Mouse (Mus musculus): ENCODE measurements around the gene Phgdh.

The Phgdh gene

GRCm38 (mm10) chr3:98339706-98340109 is at the start of gene Phgdh:
Gene Phgdh, minus strand, starts transcription at chr3:98339990.
- peak; percentile 85 for DNase-seq

GRCm38 (mm10) chr3:98389305-98389704 is 49.5 kb upstream of the Phgdh start:
- no peak for DNase-seq

- no peak for DNase-seq
Observed at GRCm38 (mm10) chr3:98387756-98388155, 48.0 kb upstream of the Phgdh start.

GRCm38 (mm10) chr3:98387086-98387485 is 47.3 kb upstream of the Phgdh start:
- DNase-seq, result no peak

GRCm38 (mm10) chr3:98383024-98383790 is 43.4 kb upstream of the Phgdh start:
- no peak for DNase-seq

GRCm38 (mm10) chr3:98382246-98382939 is 42.6 kb upstream of the Phgdh start, which contains the start of gene Zfp697:
Gene Zfp697, plus strand, starts transcription at chr3:98382461.
- DNase-seq, result no peak

GRCm38 (mm10) chr3:98381677-98382245 is 42.0 kb upstream of the Phgdh start:
- DNase-seq, result no peak

- no peak for DNase-seq
Observed at GRCm38 (mm10) chr3:98379236-98379635, 39.4 kb upstream of the Phgdh start.

GRCm38 (mm10) chr3:98378267-98378666 is 38.5 kb upstream of the Phgdh start:
- no peak for DNase-seq

GRCm38 (mm10) chr3:98374980-98375379 is 35.2 kb upstream of the Phgdh start:
- DNase-seq, result no peak

GRCm38 (mm10) chr3:98374062-98374719 is 34.4 kb upstream of the Phgdh start:
- no peak for DNase-seq

- DNase-seq, result no peak
Observed at GRCm38 (mm10) chr3:98368776-98369175, 29.0 kb upstream of the Phgdh start.

GRCm38 (mm10) chr3:98368283-98368682 is 28.5 kb upstream of the Phgdh start:
- DNase-seq, result no peak

GRCm38 (mm10) chr3:98366823-98367222 is 27.0 kb upstream of the Phgdh start:
- DNase-seq, result no peak

GRCm38 (mm10) chr3:98366086-98366485 is 26.3 kb upstream of the Phgdh start:
- DNase-seq, result no peak

- DNase-seq, result no peak
Observed at GRCm38 (mm10) chr3:98362753-98363152, 23.0 kb upstream of the Phgdh start.

- no peak for DNase-seq
Observed at GRCm38 (mm10) chr3:98356632-98357370, 17.0 kb upstream of the Phgdh start.

GRCm38 (mm10) chr3:98356026-98356365 is 16.2 kb upstream of the Phgdh start:
- no peak for DNase-seq

GRCm38 (mm10) chr3:98355344-98356025 is 15.7 kb upstream of the Phgdh start:
- DNase-seq, result no peak

- peak; percentile 60 for DNase-seq
Observed at GRCm38 (mm10) chr3:98353892-98354291, 14.1 kb upstream of the Phgdh start.

GRCm38 (mm10) chr3:98348705-98349104 is 8.9 kb upstream of the Phgdh start:
- peak; percentile 21 for DNase-seq

- DNase-seq, result peak; percentile 47
Observed at GRCm38 (mm10) chr3:98348106-98348505, 8.3 kb upstream of the Phgdh start.

All from thymus, postnatal 25 days (tissue).